Mouse (Mus musculus) myocyte (in vitro differentiated cells): ENCODE measurements at regions not wholly inside any gene's neighbourhood (a gene's known extent, or its start where the extent isn't known, plus 50 kb on each side); places are given as distances from the start of the nearest gene placed in this dataset.

ENCODE experiments used
- CEBPB ChIP-seq: IDR thresholded peaks from 2 replicates; pipeline ENCODE4 v1.6.1; 2011; ENCODE audit warnings: mild to moderate bottlenecking, moderate library complexity; ENCODE audit not compliant: poor library complexity, insufficient read depth, severe bottlenecking
- E2F4 ChIP-seq: IDR thresholded peaks from one replicate; pipeline ENCODE4 v1.6.1; 2011; ENCODE audit warnings: mild to moderate bottlenecking, control low read depth, moderate library complexity; ENCODE audit not compliant: insufficient read depth
- MAX ChIP-seq: IDR thresholded peaks from one replicate; pipeline ENCODE4 v1.6.1; 2011; ENCODE audit warnings: low read depth, mild to moderate bottlenecking, control low read depth
- MYOD1 ChIP-seq, 3 experiments: IDR thresholded peaks; one replicate each; pipeline ENCODE4 v1.6.1; 2011; ENCODE audit warnings: control low read depth in 2 of 3, low read depth in 2 of 3, mild to moderate bottlenecking in 2 of 3, moderate library complexity in 1 of 3; ENCODE audit not compliant: insufficient read length in 2 of 3, control insufficient read depth in 1 of 3
- MYOG ChIP-seq, 3 experiments: IDR thresholded peaks; one replicate each; pipeline ENCODE4 v1.6.1; 2011; ENCODE audit warnings: control low read depth in 2 of 3, low read depth in 2 of 3, mild to moderate bottlenecking in 2 of 3; ENCODE audit not compliant: insufficient read length in 2 of 3, control insufficient read depth in 1 of 3, insufficient read depth in 1 of 3
- POLR2A ChIP-seq: IDR thresholded peaks from one replicate; pipeline ENCODE4 v1.6.1; 2011; ENCODE audit warnings: low read depth, mild to moderate bottlenecking, control low read depth, moderate library complexity; ENCODE audit not compliant: insufficient read length
- POLR2AphosphoS2 ChIP-seq: IDR thresholded peaks from one replicate; pipeline ENCODE4 v1.6.1; 2011; ENCODE audit warnings: low read depth, control low read depth; ENCODE audit not compliant: insufficient read length
- SRF ChIP-seq: IDR thresholded peaks from one replicate; pipeline ENCODE4 v1.6.1; 2011; ENCODE audit warnings: low read depth; ENCODE audit not compliant: control insufficient read depth, insufficient read length
- TCF12 ChIP-seq: IDR thresholded peaks from one replicate; pipeline ENCODE4 v1.6.1; 2011; ENCODE audit warnings: mild to moderate bottlenecking, control low read depth; ENCODE audit not compliant: poor library complexity, insufficient read depth, severe bottlenecking
- TCF3 ChIP-seq: IDR thresholded peaks from one replicate; pipeline ENCODE4 v1.6.1; 2011; ENCODE audit warnings: low read depth, control low read depth; ENCODE audit not compliant: insufficient read length
- USF1 ChIP-seq: IDR thresholded peaks from one replicate; pipeline ENCODE4 v1.6.1; 2011; ENCODE audit warnings: low read depth, mild to moderate bottlenecking, control low read depth, moderate library complexity

- TF ChIP-seq TCF3, result no peak
- TF ChIP-seq POLR2A, result no peak
- no peak for TF ChIP-seq MAX
- TF ChIP-seq TCF12, result no peak
- TF ChIP-seq USF1, result no peak
- no peak for TF ChIP-seq MYOG (IDR thresholded peaks at IDR 0.05; ENCODE audit: control insufficient read depth in 1 of 3, insufficient read depth in 1 of 3, insufficient read length in 2 of 3, low read depth in 2 of 3)
- TF ChIP-seq MYOD1 (IDR thresholded peaks at IDR 0.05; ENCODE audit: control insufficient read depth in 1 of 3, insufficient read length in 2 of 3, low read depth in 2 of 3), result no peak
- no peak for TF ChIP-seq POLR2AphosphoS2
- no peak for TF ChIP-seq E2F4
- TF ChIP-seq SRF, result no peak
- TF ChIP-seq CEBPB, result no peak
Measured at GRCm38 (mm10) chr2:17868145-17868544, 128.6 kb downstream of the H2al2a start.
